In the genomic region with DNA sequence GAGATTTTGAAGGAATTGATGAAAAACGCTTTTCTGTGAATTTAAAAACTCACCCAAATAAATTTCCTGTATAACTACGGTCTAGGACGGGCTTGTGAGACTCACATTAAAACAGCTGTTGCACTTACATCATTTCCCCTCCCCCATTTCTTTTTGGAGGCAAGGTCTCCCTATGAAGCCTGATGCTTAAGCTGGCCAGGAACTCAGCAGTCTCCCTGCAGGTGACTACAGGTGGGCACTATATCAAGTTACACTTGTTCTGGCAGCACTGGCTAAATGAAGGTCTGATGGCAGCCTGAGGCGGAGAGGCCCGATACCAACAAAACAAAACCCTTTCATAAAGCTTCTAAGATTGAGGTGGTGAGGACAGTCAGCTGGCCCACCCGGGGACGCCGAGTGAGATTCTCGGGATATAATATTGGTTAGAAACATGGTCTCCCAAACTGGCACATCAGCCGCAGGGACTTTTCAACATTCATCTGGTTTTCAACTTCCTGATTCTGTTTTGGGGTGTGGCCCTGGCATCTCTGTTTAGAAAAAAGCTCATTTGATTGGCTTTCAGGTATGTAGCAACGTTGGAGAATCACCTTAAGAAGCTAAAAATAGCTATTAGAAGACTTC, we compare ENCODE assay signal across 8 mouse cellular contexts. TPM values are rescaled to one million over a fixed set of nuclear protein-coding genes. Genes with fewer than 3 reads are reported as not detected.
A peak's percentile ranks its signal among the peaks of the same experiment; 100 is the strongest.
DNase-seq lines count a peak whose midpoint lies in the region; ATAC-seq and TF ChIP-seq lines count a peak whose summit lies in the region.

No protein-coding gene starts in this region.

- H3K4me1 ChIP-seq in kidney, adult 2 months (ENCODE audit: control insufficient read depth, insufficient read depth, low read length): peaks cover 5% of the 10 kb centered on the region; the same call in 1 of the 2 replicates
- peaks cover 3 to 5% of the 10 kb centered on the region in 2 experiments; a peak in 3 of 4 replicates for H3K4me1 ChIP-seq in ES-E14 (ENCODE audit: control insufficient read depth in 2 of 2, insufficient read depth in 2 of 2, low read length in 2 of 2, poor library complexity in 1 of 2)
- H3K4me1 ChIP-seq in heart, embryonic 13.5 days: peaks cover 27% of the 10 kb centered on the region
- H3K4me1 ChIP-seq in midbrain, embryonic 12.5 days: peaks cover 19% of the 10 kb centered on the region

- H3K27me3 ChIP-seq in kidney, adult 2 months (replicated peaks; ENCODE audit: control insufficient read depth, insufficient read depth, low read length): no peaks in the 10 kb centered on the region
- no peaks in the 10 kb centered on the region for H3K27me3 ChIP-seq in heart, embryonic 13.5 days (replicated peaks)
- H3K27me3 ChIP-seq in midbrain, embryonic 12.5 days: no peaks in the 10 kb centered on the region

- H3K9me3 ChIP-seq in ES-E14 (ENCODE audit: control insufficient read depth, insufficient read depth, low read depth, low read length): no peaks in the 10 kb centered on the region
- no peaks in the 10 kb centered on the region for H3K9me3 ChIP-seq in heart, embryonic 13.5 days
- H3K9me3 ChIP-seq in midbrain, embryonic 12.5 days: no peaks in the 10 kb centered on the region

- no peak for ATAC-seq in heart, embryonic 13.5 days (ENCODE audit: extremely low read depth, insufficient number of reproducible peaks, low FRiP score, low TSS enrichment)
- no peak for ATAC-seq in midbrain, embryonic 12.5 days (ENCODE audit: low FRiP score, low read depth)

- TF ChIP-seq POLR2A in kidney, adult 2 months (IDR thresholded peaks at IDR 0.05; ENCODE audit: low read depth, low read length): no peak

- peak overlapping the region; percentile 95 for H3K4me3 ChIP-seq in kidney, adult 2 months (ENCODE audit: insufficient read depth, low read depth, low read length)
- peak overlapping the region; percentile 82 to 97 for H3K4me3 ChIP-seq in ES-E14 (ENCODE audit: insufficient read depth in 1 of 2, low read depth in 1 of 2, low read length in 2 of 2, poor library complexity in 1 of 2, severe bottlenecking in 1 of 2)
- H3K4me3 ChIP-seq in heart, embryonic 13.5 days: peak overlapping the region; percentile 95
- H3K4me3 ChIP-seq in midbrain, embryonic 12.5 days: peak overlapping the region; percentile 99

- peak overlapping the region; percentile 90 for H3K27ac ChIP-seq in kidney, adult 2 months (ENCODE audit: insufficient read depth, low read depth, low read length)
- peak overlapping the region; percentile 92 for H3K27ac ChIP-seq in ES-E14 (ENCODE audit: insufficient read depth, low read depth, low read length, poor library complexity, severe bottlenecking)
- H3K27ac ChIP-seq in heart, embryonic 13.5 days (replicated peaks): peak overlapping the region; percentile 93
- peak overlapping the region; percentile 98 for H3K27ac ChIP-seq in midbrain, embryonic 12.5 days (replicated peaks)

- WGBS in kidney, adult 2 months: 11% methylated on average over 11 of the region's 11 CpGs
- WGBS in heart, embryonic 13.5 days: 9% methylated on average over 11 of the region's 11 CpGs
- 10% methylated on average over 11 of the region's 11 CpGs for WGBS in midbrain, embryonic 12.5 days

- DNase-seq in kidney, adult 2 months: no peak
- no peak for DNase-seq in kidney, adult 11 months
- DNase-seq in ES-E14 (ENCODE audit: low read depth, low spot score): no peak
- peak; percentile 46 for DNase-seq in embryo, embryonic 10.5 days (ENCODE audit: low spot score)
- DNase-seq in layer of hippocampus, postnatal 10 days (ENCODE audit: low spot score in 2 of 2): peak; percentile 19 to 30
- DNase-seq in urinary bladder, postnatal 36 days (ENCODE audit: low spot score in 2 of 2): peak; percentile 23 to 39

- H3K4me2 ChIP-seq in heart, embryonic 13.5 days: peak overlapping the region; percentile 86
- H3K4me2 ChIP-seq in midbrain, embryonic 12.5 days (replicated peaks): peak overlapping the region; percentile 75

- in situ Hi-C loops in ES-E14 (cut with MboI; ENCODE audit: low sequenced_read_pairs in 2 of 2, unreplicated experiment in 2 of 2): no loop called here

- H3K9ac ChIP-seq in ES-E14 (ENCODE audit: insufficient read depth, low read depth, low read length, poor library complexity, severe bottlenecking): peak overlapping the region; percentile 89
- peak overlapping the region; percentile 94 for H3K9ac ChIP-seq in heart, embryonic 13.5 days
- H3K9ac ChIP-seq in midbrain, embryonic 12.5 days (replicated peaks): peak overlapping the region; percentile 100

- TF ChIP-seq CTCF in kidney, adult 2 months (conservative IDR thresholded peaks at IDR 0.05; ENCODE audit: insufficient read depth, insufficient read length, low read depth, low read length): no peak

- H3K36me3 ChIP-seq in kidney, adult 2 months (ENCODE audit: control insufficient read depth, insufficient read depth, low read length): no peaks in the 10 kb centered on the region
- no peaks in the 10 kb centered on the region for H3K36me3 ChIP-seq in ES-E14 (ENCODE audit: control insufficient read depth, insufficient read depth, low read length, poor library complexity, severe bottlenecking)
- peaks cover 15% of the 10 kb centered on the region for H3K36me3 ChIP-seq in heart, embryonic 13.5 days
- peaks cover 8% of the 10 kb centered on the region; the same call in 1 of the 2 replicates for H3K36me3 ChIP-seq in midbrain, embryonic 12.5 days

TF ChIP-seq in ES-E14, 5 proteins besides CTCF, POLR2A, EP300 and RAD21:
- TF ChIP-seq CHD2 (IDR thresholded peaks at IDR 0.05; ENCODE audit: low read depth, low read length) (no peak), HCFC1 (IDR thresholded peaks at IDR 0.05; ENCODE audit: borderline replicate concordance, insufficient read depth, low read length) (no peak), ZC3H11A (IDR thresholded peaks at IDR 0.05; ENCODE audit: borderline replicate concordance, low read depth, low read length) (no peak), MAFK (IDR thresholded peaks at IDR 0.05; ENCODE audit: insufficient read depth, low read depth, low read length) (no peak), ZNF384 (IDR thresholded peaks at IDR 0.05; ENCODE audit: low read depth, low read length) (no peak)

RNA-seq across cellular contexts. Expression of gene Trim33, which starts 0.4 kb away (rescaled TPM):
- polyA plus RNA-seq in kidney, adult 2 months (2012; rRNA removed): 10.9 and 11.7 TPM in 2 replicates
- total RNA-seq in ES-E14 (2012; rRNA removed): 34.9 and 37.7 TPM in 2 replicates
- 9.8 and 11.8 TPM in 2 replicates for polyA plus RNA-seq in heart, embryonic 13.5 days (2015; fragmentation: Nextera tagmentation; extraction: Ambion mirVana)
- total RNA-seq in layer of hippocampus, postnatal 10 days (2021): 10 to 100 TPM; 54.4 to 56.4 TPM
- 45.8 and 47.0 TPM in 2 replicates for polyA plus RNA-seq in midbrain, embryonic 12.5 days (2016; fragmentation: Nextera tagmentation; extraction: Ambion mirVana)

Comparison
In these comparisons a context has a peak if more than half of its experiments do, and no peak if none do; other contexts are left out.
1. DNase-seq: peak in embryo, embryonic 10.5 days (single experiment), layer of hippocampus, postnatal 10 days (2 of 2) and urinary bladder, postnatal 36 days (2 of 2); none in kidney, adult 2 months (single experiment), kidney, adult 11 months (single experiment) and ES-E14 (single experiment).
2. Peak in every context shown above with its lines, with median percentiles within 50 percentile points of each other: H3K27ac ChIP-seq, H3K4me3 ChIP-seq and H3K9ac ChIP-seq.